Comparison of ENCODE assay signal across 7 mouse cellular contexts in genomic region chr1:119025647-119026358, GRCm38 (mm10). TPM values are rescaled to one million over a fixed set of nuclear protein-coding genes. Genes with fewer than 3 reads are reported as not detected.
DNase-seq lines count a peak whose midpoint lies in the region; ATAC-seq and TF ChIP-seq lines count a peak whose summit lies in the region.

No protein-coding gene starts in this region.

- TF ChIP-seq POLR2A in brain, embryonic 14.5 days (IDR thresholded peaks at IDR 0.05; ENCODE audit: borderline replicate concordance, extremely low read depth, insufficient read depth, insufficient read length, poor library complexity, severe bottlenecking), result no peak

- ATAC-seq in lung, embryonic 16.5 days (ENCODE audit: low read depth), result peak; percentile 79

- H3K4me2 ChIP-seq in lung, embryonic 16.5 days (ENCODE audit: low read depth, low read length), result peak overlapping the region; percentile 3; the same call in 1 of the 2 replicates

- H3K27me3 ChIP-seq in lung, embryonic 16.5 days (ENCODE audit: control insufficient read depth, insufficient read depth, low read depth, low read length), result no peaks in the 10 kb centered on the region

- peak; percentile 42 for DNase-seq in brain, embryonic 14.5 days (ENCODE audit: low read depth)
- DNase-seq in embryo, embryonic 9.5 days (ENCODE audit: extremely low spot score), result peak; percentile 32
- peak; percentile 61 to 67 for DNase-seq in heart, postnatal 14 days
- no peak for DNase-seq in left cerebral cortex, adult 8-10 months (ENCODE audit: low spot score in 2 of 2)
- DNase-seq in cerebellum, postnatal 4 days (ENCODE audit: low spot score in 2 of 2), result no peak
- no peak for DNase-seq in right cerebral cortex, postnatal 25 days

- intact Hi-C loops in heart, postnatal 14 days (cut with DNase I), result no loop called here

- 30% methylated on average over 8 of the region's 8 CpGs for WGBS in lung, embryonic 16.5 days

- no peaks in the 10 kb centered on the region for H3K36me3 ChIP-seq in lung, embryonic 16.5 days (ENCODE audit: control insufficient read depth, insufficient read depth, low read length)

- H3K4me3 ChIP-seq in lung, embryonic 16.5 days (ENCODE audit: low read length), result no peak overlapping the region

- H3K4me1 ChIP-seq in lung, embryonic 16.5 days (replicated peaks; ENCODE audit: control insufficient read depth, insufficient read depth, low read length), result peaks cover 14% of the 10 kb centered on the region

- peak overlapping the region; percentile 58 for H3K27ac ChIP-seq in lung, embryonic 16.5 days (ENCODE audit: low read length)

- no peak for TF ChIP-seq CTCF in brain, embryonic 14.5 days (IDR thresholded peaks at IDR 0.05; ENCODE audit: borderline replicate concordance, extremely low read depth, insufficient read depth, insufficient read length)

- H3K9ac ChIP-seq in lung, embryonic 16.5 days (ENCODE audit: low read length), result no peak overlapping the region

- H3K9me3 ChIP-seq in lung, embryonic 16.5 days (ENCODE audit: control insufficient read depth, low read length), result no peaks in the 10 kb centered on the region

RNA-seq across cellular contexts. Expression of gene Gli2, which starts 27.6 kb away (rescaled TPM):
- polyA plus RNA-seq in brain, embryonic 14.5 days (2012; rRNA removed), result 6.4 and 8.3 TPM in 2 replicates
- total RNA-seq in heart, postnatal 14 days (2021), result 1 to 10 TPM; 1.7 to 2.1 TPM
- 5.6 and 6.3 TPM in 2 replicates for polyA plus RNA-seq in lung, embryonic 16.5 days (2015; fragmentation: Nextera tagmentation; extraction: Ambion mirVana)
- total RNA-seq in left cerebral cortex, adult 8-10 months (2022), result 1 to 10 TPM; 3.0 to 3.9 (median 3.4) TPM

Comparison
In these comparisons a context has a peak if more than half of its experiments do, and no peak if none do; other contexts are left out.
1. DNase-seq: peak in brain, embryonic 14.5 days (single experiment), embryo, embryonic 9.5 days (single experiment) and heart, postnatal 14 days (2 of 2); none in left cerebral cortex, adult 8-10 months (0 of 2), cerebellum, postnatal 4 days (0 of 2) and right cerebral cortex, postnatal 25 days (single experiment).